Mouse (Mus musculus) CH12.LX (cell line): ENCODE measurements around the gene Tspan14.

Experiments
- CHD2 ChIP-seq: IDR thresholded peaks from 2 replicates; pipeline ENCODE4 v1.6.1; 2011; ENCODE audit warnings: low read length, improper control_type of control experiment
- CTCF ChIP-seq, 2 experiments: IDR thresholded peaks in 1 of 2; conservative IDR thresholded peaks in 1 of 2; 2 replicates each; pipeline ENCODE4 v1.5.1; 2011 to 2012; ENCODE audit warnings: low read depth in 2 of 2, low read length in 2 of 2, improper control_type of control experiment in 1 of 2, inconsistent platforms in 1 of 2, mild to moderate bottlenecking in 1 of 2, moderate library complexity in 1 of 2
- EP300 ChIP-seq: IDR thresholded peaks from 2 replicates; pipeline ENCODE4 v1.6.1; 2011; ENCODE audit warnings: low read length, improper control_type of control experiment
- POLR2A ChIP-seq: IDR thresholded peaks from 2 replicates; pipeline ENCODE4 v1.6.1; 2011; ENCODE audit warnings: low read depth, mild to moderate bottlenecking, improper control_type of control experiment, low read length
- USF1 ChIP-seq: IDR thresholded peaks from 2 replicates; pipeline ENCODE4 v1.6.1; 2014; ENCODE audit warnings: low read depth, mild to moderate bottlenecking, inconsistent platforms, low read length, improper control_type of control experiment

DNA sequence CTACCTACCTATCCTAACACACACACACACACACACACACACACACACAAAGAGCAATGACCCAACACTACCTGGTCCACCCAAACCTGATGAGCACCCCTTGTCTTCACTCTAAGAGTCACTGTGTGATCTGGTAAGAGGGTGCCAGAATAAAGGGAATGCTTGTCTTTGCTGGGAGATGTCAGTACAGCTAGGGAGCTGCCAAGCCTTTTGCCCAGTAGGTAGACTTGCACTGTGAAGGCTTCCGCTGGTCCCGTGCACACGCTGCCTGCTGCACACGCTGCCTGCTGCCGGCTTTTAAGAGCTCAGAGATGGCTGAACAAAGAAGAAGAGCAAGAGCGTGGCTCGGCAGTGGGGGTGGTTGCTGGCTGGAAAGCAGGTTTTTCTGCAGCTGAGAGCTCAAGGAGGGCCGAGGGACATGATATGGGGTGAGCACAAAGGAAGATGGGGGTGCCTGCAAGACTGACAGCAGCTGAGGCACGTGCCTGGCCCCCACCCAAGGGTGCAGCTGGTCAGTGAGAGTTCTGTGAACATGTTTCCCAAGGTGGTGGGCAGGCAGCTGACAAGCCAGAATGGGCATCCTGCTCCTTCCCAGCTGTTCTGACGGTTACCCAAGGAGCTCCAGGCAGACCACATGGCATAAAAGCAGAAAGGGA lies 10.9 kb downstream of the Tspan14 start:
- TF ChIP-seq CTCF (conservative IDR thresholded peaks at IDR 0.05 in 1 of 2, IDR thresholded peaks at IDR 0.05 in 1 of 2; ENCODE audit: low read depth in 2 of 2, low read length in 2 of 2) (no peak), CHD2 (no peak), EP300 (no peak), POLR2A (no peak), USF1 (no peak)
